8 mouse cellular contexts compared by ENCODE assay signal in genomic region chr11:94939280-94939679, GRCm38 (mm10). TPM values are rescaled to one million over a fixed set of nuclear protein-coding genes. Genes with fewer than 3 reads are reported as not detected.
A peak's percentile ranks its signal among the peaks of the same experiment; 100 is the strongest.
DNase-seq lines count a peak whose midpoint lies in the region; ATAC-seq and TF ChIP-seq lines count a peak whose summit lies in the region.
"Had no signal": no experiment of that assay in that cellular context is flagged by ENCODE, and none has a peak within 500 bp of the region (broad histone marks: within the 10 kb centered on the region; RNA-seq: fewer than 3 reads in every experiment).

No protein-coding gene starts in this region.

- TF ChIP-seq EP300 in MEL (IDR thresholded peaks at IDR 0.05; ENCODE audit: low read depth in 1 of 2, low read length in 2 of 2) = no peak

- no peaks in the 10 kb centered on the region for H3K9me3 ChIP-seq in MEL (replicated peaks; ENCODE audit: insufficient read depth, low read length)
- H3K9me3 ChIP-seq in heart, embryonic 13.5 days = no peaks in the 10 kb centered on the region
- H3K9me3 ChIP-seq in lung, embryonic 15.5 days = no peaks in the 10 kb centered on the region
- H3K9me3 ChIP-seq: megakaryocyte, embryonic 14.5 days had no signal

- ATAC-seq in heart, embryonic 13.5 days (ENCODE audit: extremely low read depth, insufficient number of reproducible peaks, low FRiP score, low TSS enrichment) = no peak
- no peak for ATAC-seq in lung, embryonic 15.5 days (ENCODE audit: borderline replicate concordance, extremely low read depth, low FRiP score, low TSS enrichment)

- no peak for TF ChIP-seq POLR2A in MEL (IDR thresholded peaks at IDR 0.05; ENCODE audit: control insufficient read depth in 1 of 2, insufficient read depth in 1 of 2, low read depth in 1 of 2, low read length in 2 of 2, poor library complexity in 1 of 2)

- peak; percentile 76 for TF ChIP-seq RAD21 in MEL (IDR thresholded peaks at IDR 0.05; ENCODE audit: low read depth, low read length)

- H3K4me1 ChIP-seq in MEL (ENCODE audit: control insufficient read depth in 1 of 2, insufficient read depth in 2 of 2, low read length in 2 of 2) = peaks cover 0 to 11% of the 10 kb centered on the region in 2 experiments; a peak in 3 of 4 replicates
- peaks cover 55% of the 10 kb centered on the region for H3K4me1 ChIP-seq in heart, embryonic 13.5 days
- H3K4me1 ChIP-seq in lung, embryonic 15.5 days = peaks cover 37% of the 10 kb centered on the region

- peaks cover 0 to 4% of the 10 kb centered on the region in 2 experiments; a peak in 1 of 4 replicates for H3K27me3 ChIP-seq in MEL (ENCODE audit: control insufficient read depth in 1 of 2, insufficient read depth in 2 of 2, low read length in 2 of 2)
- H3K27me3 ChIP-seq in heart, embryonic 13.5 days (replicated peaks) = peaks cover 88% of the 10 kb centered on the region
- H3K27me3 ChIP-seq in lung, embryonic 15.5 days = peaks cover 14% of the 10 kb centered on the region; the same call in 1 of the 2 replicates

- WGBS in heart, embryonic 13.5 days = 11% methylated on average over 4 of the region's 4 CpGs
- 17% methylated on average over 4 of the region's 4 CpGs for WGBS in lung, embryonic 15.5 days

- no peaks in the 10 kb centered on the region for H3K79me2 ChIP-seq in MEL (ENCODE audit: control insufficient read depth, insufficient read depth, low read length, poor library complexity)

- no peak overlapping the region for H3K9ac ChIP-seq in MEL (ENCODE audit: control insufficient read depth, low read depth, low read length, poor library complexity, severe bottlenecking)
- peak overlapping the region; percentile 87 for H3K9ac ChIP-seq in heart, embryonic 13.5 days
- H3K9ac ChIP-seq in lung, embryonic 15.5 days = peak overlapping the region; percentile 25

- peak overlapping the region; percentile 85 for H3K4me2 ChIP-seq in heart, embryonic 13.5 days
- H3K4me2 ChIP-seq in lung, embryonic 15.5 days = peak overlapping the region; percentile 71

- peak; percentile 80 for DNase-seq in CD4-positive, CD25-positive, alpha-beta regulatory T cell, adult 2 months (ENCODE audit: low read depth, low spot score)
- peak; percentile 72 for DNase-seq in MEL (ENCODE audit: low read depth, low spot score)
- peak; percentile 77 to 78 for DNase-seq in cerebellum, postnatal 36 days
- peak; percentile 68 to 79 for DNase-seq in layer of hippocampus, adult 2 months (ENCODE audit: low spot score in 2 of 2)
- peak; percentile 83 for DNase-seq in right cerebral cortex, postnatal 4 days

- H3K27ac ChIP-seq in MEL (ENCODE audit: control insufficient read depth, low read depth, low read length) = no peak overlapping the region
- peak overlapping the region; percentile 86 for H3K27ac ChIP-seq in heart, embryonic 13.5 days (replicated peaks)
- H3K27ac ChIP-seq in layer of hippocampus, adult 2 months = no peak overlapping the region
- H3K27ac ChIP-seq in lung, embryonic 15.5 days = no peak overlapping the region

- no peaks in the 10 kb centered on the region for H3K36me3 ChIP-seq in MEL (ENCODE audit: control insufficient read depth in 1 of 2, insufficient read depth in 2 of 2, low read length in 2 of 2)
- peaks cover 48% of the 10 kb centered on the region for H3K36me3 ChIP-seq in heart, embryonic 13.5 days
- peaks cover 43% of the 10 kb centered on the region for H3K36me3 ChIP-seq in lung, embryonic 15.5 days

- H3K4me3 ChIP-seq in MEL (ENCODE audit: control insufficient read depth in 1 of 2, insufficient read depth in 1 of 2, low read depth in 2 of 2, low read length in 2 of 2) = no peak overlapping the region
- H3K4me3 ChIP-seq in heart, embryonic 13.5 days = peak overlapping the region; percentile 63
- H3K4me3 ChIP-seq in layer of hippocampus, adult 2 months = no peak overlapping the region
- peak overlapping the region; percentile 58; the same call in 1 of the 2 replicates for H3K4me3 ChIP-seq in lung, embryonic 15.5 days
- H3K4me3 ChIP-seq: megakaryocyte, embryonic 14.5 days had no signal

- TF ChIP-seq CTCF in MEL (IDR thresholded peaks at IDR 0.05 in 2 of 3, conservative IDR thresholded peaks at IDR 0.05 in 1 of 3; ENCODE audit: control insufficient read depth in 1 of 3, insufficient read depth in 1 of 3, low read depth in 2 of 3, low read length in 3 of 3, poor library complexity in 1 of 3, severe bottlenecking in 1 of 3) = peak; percentile 91 to 98 (median 98)
- peak; percentile 96 for TF ChIP-seq CTCF in layer of hippocampus, adult 2 months (conservative IDR thresholded peaks at IDR 0.05)

TF ChIP-seq in MEL, 35 proteins besides CTCF, POLR2A, EP300 and RAD21:
- TF ChIP-seq GATA1 (IDR thresholded peaks at IDR 0.05; ENCODE audit: low read depth, low read length) (no peak), SIN3A (IDR thresholded peaks at IDR 0.05; ENCODE audit: low read length) (peak; percentile 54; the same call in 1 of the 2 replicates), TCF12 (IDR thresholded peaks at IDR 0.05; ENCODE audit: low read depth, low read length) (0 out of 2 replicates have a peak, but pooled peaks have one; percentile 18), HCFC1 (IDR thresholded peaks at IDR 0.05; ENCODE audit: low read depth, low read length) (no peak), ETS1 (IDR thresholded peaks at IDR 0.05; ENCODE audit: low read depth, low read length) (no peak), ZKSCAN1 (IDR thresholded peaks at IDR 0.05; ENCODE audit: low read depth, low read length) (no peak), TAL1 (IDR thresholded peaks at IDR 0.05; ENCODE audit: low read length) (no peak), BHLHE40 (IDR thresholded peaks at IDR 0.05; ENCODE audit: borderline replicate concordance, low read depth, low read length) (no peak), MAZ (IDR thresholded peaks at IDR 0.05; ENCODE audit: low read depth, low read length) (0 out of 2 replicates have a peak, but pooled peaks have one; percentile 54), SMC3 (IDR thresholded peaks at IDR 0.05; ENCODE audit: low read depth, low read length) (peak; percentile 98), USF2 (IDR thresholded peaks at IDR 0.05; ENCODE audit: borderline replicate concordance in 1 of 2, insufficient read depth in 1 of 2, low read depth in 1 of 2, low read length in 2 of 2) (no peak), TBP (IDR thresholded peaks at IDR 0.05; ENCODE audit: low read depth, low read length) (0 out of 2 replicates have a peak, but pooled peaks have one; percentile 11), MEF2A (IDR thresholded peaks at IDR 0.05; ENCODE audit: extremely low read depth, insufficient replicate concordance, low read depth, low read length, poor library complexity, severe bottlenecking) (no peak), MYC (IDR thresholded peaks at IDR 0.05; ENCODE audit: low read depth, low read length) (0 out of 2 replicates have a peak, but pooled peaks have one; percentile 31), ZC3H11A (IDR thresholded peaks at IDR 0.05; ENCODE audit: low read depth, low read length) (peak; percentile 79)

RNA-seq across cellular contexts. Expression of gene Col1a1, which starts 3.3 kb away (rescaled TPM):
- 0.12 and 0.20 TPM in 2 replicates for total RNA-seq in MEL (2012; rRNA removed)
- under 1 TPM in 1 of 2 experiments, not detected in 1; 0.61 TPM for polyA plus RNA-seq in MEL (2012; ENCODE audit: insufficient read depth in 1 of 2, insufficient read length in 2 of 2, low read depth in 1 of 2, low replicate concordance in 2 of 2, missing spikeins in 1 of 2)
- 415 and 595 TPM in 2 replicates for polyA plus RNA-seq in heart, embryonic 13.5 days (2015; fragmentation: Nextera tagmentation; extraction: Ambion mirVana)
- total RNA-seq in layer of hippocampus, adult 2 months (2021) = 10 to 100 TPM in 1 of 2 experiments, 1 to 10 TPM in 1; 9.6 to 14.0 TPM
- polyA plus RNA-seq in lung, embryonic 15.5 days (2015; fragmentation: Nextera tagmentation; extraction: Ambion mirVana) = 1,191 and 1,256 TPM in 2 replicates

RNA-seq across cellular contexts. Expression of gene Hils1, which starts 28.1 kb away (rescaled TPM):
- not detected in 2 replicates for total RNA-seq in MEL (2012; rRNA removed)
- not detected for polyA plus RNA-seq in MEL (2012; ENCODE audit: insufficient read depth in 1 of 2, insufficient read length in 2 of 2, low read depth in 1 of 2, low replicate concordance in 2 of 2, missing spikeins in 1 of 2)
- polyA plus RNA-seq in heart, embryonic 13.5 days (2015; fragmentation: Nextera tagmentation; extraction: Ambion mirVana) = 0.23 TPM in 1 of 2 replicates, not detected in the other
- not detected for total RNA-seq in layer of hippocampus, adult 2 months (2021)
- polyA plus RNA-seq in lung, embryonic 15.5 days (2015; fragmentation: Nextera tagmentation; extraction: Ambion mirVana) = not detected in 2 replicates

RNA-seq across cellular contexts. Expression of gene Sgca, which starts 36.8 kb away (rescaled TPM):
- not detected in 2 replicates for total RNA-seq in MEL (2012; rRNA removed)
- not detected for polyA plus RNA-seq in MEL (2012; ENCODE audit: insufficient read depth in 1 of 2, insufficient read length in 2 of 2, low read depth in 1 of 2, low replicate concordance in 2 of 2, missing spikeins in 1 of 2)
- 27.0 and 29.2 TPM in 2 replicates for polyA plus RNA-seq in heart, embryonic 13.5 days (2015; fragmentation: Nextera tagmentation; extraction: Ambion mirVana)
- total RNA-seq in layer of hippocampus, adult 2 months (2021) = under 1 TPM in 1 of 2 experiments, not detected in 1; 0.44 TPM
- 0.69 and 0.96 TPM in 2 replicates for polyA plus RNA-seq in lung, embryonic 15.5 days (2015; fragmentation: Nextera tagmentation; extraction: Ambion mirVana)

RNA-seq across cellular contexts. Expression of gene Ppp1r9b, which starts 51.6 kb away (rescaled TPM):
- total RNA-seq in MEL (2012; rRNA removed) = 113 and 150 TPM in 2 replicates
- 100 to 1,000 TPM in 1 of 2 experiments, 10 to 100 TPM in 1; 47.0 to 169 TPM for polyA plus RNA-seq in MEL (2012; ENCODE audit: insufficient read depth in 1 of 2, insufficient read length in 2 of 2, low read depth in 1 of 2, low replicate concordance in 2 of 2, missing spikeins in 1 of 2)
- 6.5 and 6.8 TPM in 2 replicates for polyA plus RNA-seq in heart, embryonic 13.5 days (2015; fragmentation: Nextera tagmentation; extraction: Ambion mirVana)
- total RNA-seq in layer of hippocampus, adult 2 months (2021) = 100 to 1,000 TPM; 967 to 974 TPM
- 8.8 and 9.3 TPM in 2 replicates for polyA plus RNA-seq in lung, embryonic 15.5 days (2015; fragmentation: Nextera tagmentation; extraction: Ambion mirVana)

Comparison
In these comparisons a context has a peak if more than half of its experiments do, and no peak if none do; other contexts are left out.
1. H3K4me3 ChIP-seq: peak in heart, embryonic 13.5 days (single experiment) and lung, embryonic 15.5 days (single experiment); none in MEL (0 of 2) and layer of hippocampus, adult 2 months (single experiment).
2. RNA of gene Col1a1, which starts 3.3 kb away (polyA plus RNA-seq): 1,191 to 1,256 TPM in lung, embryonic 15.5 days and 415 to 595 TPM in heart, embryonic 13.5 days; 0.61 TPM in MEL; every median in the first group is over 100 times any median in the second.
3. RNA of gene Sgca, which starts 36.8 kb away (polyA plus RNA-seq): 27.0 to 29.2 TPM in heart, embryonic 13.5 days; 0.69 to 0.96 TPM in lung, embryonic 15.5 days and not detected in MEL; every median in the first group is over 10 times any median in the second.
4. Peak in every context shown above with its lines, with median percentiles within 50 percentile points of each other: DNase-seq.